Mouse (Mus musculus) kidney, embryonic 15.5 days (tissue): Measurements from ENCODE around the gene AL732309.1. TPM values are rescaled to one million over a fixed set of nuclear protein-coding genes. Genes with fewer than 3 reads are reported as not detected.

Experiments
- ATAC-seq: fragments of 200-750 bp; cut with Nextera tagmentation; replicated peaks from 2 replicates; pipeline ENCODE4 v1.8.0; 2017; ENCODE audit warnings: moderate TSS enrichment; ENCODE audit not compliant: low FRiP score
- H3K27ac ChIP-seq: fragments of 300-500 bp; sonication (generic); 2 replicates; pipeline ENCODE4 v1.5.1; 2015; ENCODE audit warnings: mild to moderate bottlenecking, inconsistent platforms
- H3K27me3 ChIP-seq: fragments of 300-500 bp; sonication (generic); 2 replicates; pipeline ENCODE4 v1.6.1; 2015; ENCODE audit warnings: inconsistent platforms
- H3K36me3 ChIP-seq: fragments of 300-500 bp; sonication (generic); 2 replicates; pipeline ENCODE4 v1.6.1; 2015; ENCODE audit warnings: inconsistent platforms
- H3K4me1 ChIP-seq: fragments of 300-500 bp; sonication (generic); 2 replicates; pipeline ENCODE4 v1.6.1; 2015; ENCODE audit warnings: inconsistent platforms
- H3K4me2 ChIP-seq: fragments of 300-500 bp; sonication (generic); 2 replicates; pipeline ENCODE4 v1.6.1; 2015; ENCODE audit warnings: moderate library complexity, mild to moderate bottlenecking, inconsistent platforms
- H3K4me3 ChIP-seq: fragments of 300-500 bp; sonication (generic); replicated peaks from 2 replicates; pipeline ENCODE4 v1.5.1; 2015; ENCODE audit warnings: mild to moderate bottlenecking, inconsistent platforms
- H3K9ac ChIP-seq: fragments of 300-500 bp; sonication (generic); 2 replicates; pipeline ENCODE4 v1.6.1; 2015; ENCODE audit warnings: mild to moderate bottlenecking, inconsistent platforms
- H3K9me3 ChIP-seq: fragments of 300-500 bp; sonication (generic); replicated peaks from 2 replicates; pipeline ENCODE4 v1.6.1; 2016; ENCODE audit warnings: inconsistent platforms
- WGBS: fragments of 180-500 bp; shearing (Covaris S2); methylation state at CpG from one replicate; pipeline ENCODE4 v1.1.7; 2015; ENCODE audit warnings: mixed read lengths; 5-methylcytosine and 5-hydroxymethylcytosine counted together
- polyA plus RNA-seq: library from polyadenylated mRNA; unstranded; fragments of >200 nt; fragmentation: Nextera tagmentation; extraction: Ambion mirVana; gene quantifications from 2 replicates; pipeline ENCODE4 v1.2.1, GENCODE M21; 2015

The AL732309.1 gene
- polyA plus RNA-seq, 1 experiment from 2014 or later, result 5.4 TPM

- no peaks in the 10 kb centered on the region for H3K9me3 ChIP-seq
- H3K9ac ChIP-seq, result no peak overlapping the region
- H3K27ac ChIP-seq, result peak overlapping the region; percentile 93
- H3K36me3 ChIP-seq, result peaks cover 47% of the 10 kb centered on the region
- peaks cover 45% of the 10 kb centered on the region for H3K4me1 ChIP-seq
- H3K4me2 ChIP-seq, result no peak overlapping the region
- H3K27me3 ChIP-seq, result peaks cover 13% of the 10 kb centered on the region
- H3K4me3 ChIP-seq, result no peak overlapping the region
- no peak for ATAC-seq
These were observed 48.7 kb downstream of the AL732309.1 start for GRCm38 (mm10) chr2:25197946-25198345.

GRCm38 (mm10) chr2:25197191-25197590 is 49.5 kb downstream of the AL732309.1 start:
- Histone ChIP-seq H3K27ac (peak overlapping the region; percentile 93), H3K27me3 (peaks cover 13% of the 10 kb centered on the region), H3K9me3 (no peaks in the 10 kb centered on the region), H3K4me2 (peak overlapping the region; percentile 68), H3K9ac (no peak overlapping the region), H3K36me3 (peaks cover 40% of the 10 kb centered on the region), H3K4me3 (peak overlapping the region; percentile 44), H3K4me1 (peaks cover 46% of the 10 kb centered on the region)
- ATAC-seq, result no peak
- WGBS, result 33% methylated on average over 2 of the region's 2 CpGs

GRCm38 (mm10) chr2:25196172-25196954 is 50.3 kb downstream of the AL732309.1 start, which contains the start of gene Tor4a:
Gene Tor4a, minus strand, starts transcription at chr2:25196886.
- H3K4me3 ChIP-seq, result peak within 1 kb of the TSS; percentile 44
- peaks cover 13% of the 10 kb centered on the region for H3K27me3 ChIP-seq
- peak; percentile 74 for ATAC-seq
- H3K36me3 ChIP-seq, result peaks cover 31% of the 10 kb centered on the region
- H3K9me3 ChIP-seq, result no peaks in the 10 kb centered on the region
- peak within 1 kb of the TSS; percentile 93 for H3K27ac ChIP-seq
- 10% methylated on average over 8 of the region's 8 CpGs for WGBS
- H3K4me2 ChIP-seq, result peak within 1 kb of the TSS; percentile 68
- peaks cover 46% of the 10 kb centered on the region for H3K4me1 ChIP-seq
- peak within 1 kb of the TSS; percentile 24 for H3K9ac ChIP-seq

- no peaks in the 10 kb centered on the region for H3K9me3 ChIP-seq
- peak; percentile 17; the same call in 1 of the 2 replicates for ATAC-seq
- H3K27me3 ChIP-seq, result peaks cover 13% of the 10 kb centered on the region
- peak overlapping the region; percentile 44 for H3K4me3 ChIP-seq
- H3K9ac ChIP-seq, result peak overlapping the region; percentile 21
- WGBS, result 22% methylated on average over 55 of the region's 55 CpGs
- peak overlapping the region; percentile 93 for H3K27ac ChIP-seq
- peak overlapping the region; percentile 68 for H3K4me2 ChIP-seq
- H3K36me3 ChIP-seq, result peaks cover 23% of the 10 kb centered on the region
- H3K4me1 ChIP-seq, result peaks cover 46% of the 10 kb centered on the region
These were observed 51.2 kb downstream of the AL732309.1 start for GRCm38 (mm10) chr2:25195211-25196156.

Other genes with a start within 250 kb of the AL732309.1 start
- gene Nsmf, start 192.5 kb downstream of the AL732309.1 start, polyA plus RNA-seq, result 76.5 and 91.4 TPM in 2 replicates
- 5.0 and 5.3 TPM in 2 replicates for gene Entpd8, start 166.6 kb downstream of the AL732309.1 start, polyA plus RNA-seq
- 0.77 and 1.1 TPM in 2 replicates for gene Noxa1, start 151.7 kb downstream of the AL732309.1 start, polyA plus RNA-seq
- 21.8 and 23.7 TPM in 2 replicates for gene Nrarp, start 66.1 kb downstream of the AL732309.1 start, polyA plus RNA-seq
- gene Tor4a, start 50.0 kb downstream of the AL732309.1 start, polyA plus RNA-seq, result 11.7 and 14.1 TPM in 2 replicates
- gene Nelfb, start 35.4 kb downstream of the AL732309.1 start, polyA plus RNA-seq, result 114 and 124 TPM in 2 replicates
- gene Stpg3, start 32.2 kb downstream of the AL732309.1 start, polyA plus RNA-seq, result 0.23 and 0.55 TPM in 2 replicates
- 1.4 and 1.9 TPM in 2 replicates for gene Fam166a, start 28.1 kb downstream of the AL732309.1 start, polyA plus RNA-seq
- 555 and 581 TPM in 2 replicates for gene Tubb4b, start 22.2 kb downstream of the AL732309.1 start, polyA plus RNA-seq
- 0.78 and 0.99 TPM in 2 replicates for gene Slc34a3, start 12.5 kb downstream of the AL732309.1 start, polyA plus RNA-seq
- 0.31 and 0.41 TPM in 2 replicates for gene Rnf224, start 10.1 kb downstream of the AL732309.1 start, polyA plus RNA-seq
- 20.7 and 21.8 TPM in 2 replicates for gene Rnf208, start 4.6 kb downstream of the AL732309.1 start, polyA plus RNA-seq
- 0.51 and 0.55 TPM in 2 replicates for gene Cysrt1, start 4.4 kb downstream of the AL732309.1 start, polyA plus RNA-seq
- 23.4 and 23.6 TPM in 2 replicates for gene Tmem203, start 8.6 kb upstream of the AL732309.1 start, polyA plus RNA-seq
- gene Tprn, start 15.8 kb upstream of the AL732309.1 start, polyA plus RNA-seq, result 9.2 and 11.3 TPM in 2 replicates
- gene Ssna1, start 25.6 kb upstream of the AL732309.1 start, polyA plus RNA-seq, result 204 and 207 TPM in 2 replicates
- 123 and 129 TPM in 2 replicates for gene Anapc2, start 25.6 kb upstream of the AL732309.1 start, polyA plus RNA-seq
- not detected in 2 replicates for gene Tmem210, start 41.3 kb upstream of the AL732309.1 start, polyA plus RNA-seq
- gene Lrrc26, start 43.1 kb upstream of the AL732309.1 start, polyA plus RNA-seq, result 0.46 TPM in 1 of 2 replicates, not detected in the other
- 0.53 and 0.71 TPM in 2 replicates for gene Grin1, start 72.3 kb upstream of the AL732309.1 start, polyA plus RNA-seq
- 50.5 and 53.2 TPM in 2 replicates for gene Man1b1, start 85.5 kb upstream of the AL732309.1 start, polyA plus RNA-seq
- 23.4 TPM in 2 replicates for gene Dpp7, start 109.5 kb upstream of the AL732309.1 start, polyA plus RNA-seq
- gene Uap1l1, start 118.8 kb upstream of the AL732309.1 start, polyA plus RNA-seq, result 24.9 and 27.3 TPM in 2 replicates
- gene Sapcd2, start 125.5 kb upstream of the AL732309.1 start, polyA plus RNA-seq, result 40.4 and 42.7 TPM in 2 replicates
- 4.5 and 4.6 TPM in 2 replicates for gene Entpd2, start 149.0 kb upstream of the AL732309.1 start, polyA plus RNA-seq
- 41.3 and 52.5 TPM in 2 replicates for gene Npdc1, start 152.5 kb upstream of the AL732309.1 start, polyA plus RNA-seq
- 0.08 and 0.18 TPM in 2 replicates for gene Fut7, start 176.4 kb upstream of the AL732309.1 start, polyA plus RNA-seq
- 11.0 and 11.1 TPM in 2 replicates for gene Abca2, start 181.8 kb upstream of the AL732309.1 start, polyA plus RNA-seq
- gene Clic3, start 210.0 kb upstream of the AL732309.1 start, polyA plus RNA-seq, result 3.6 and 3.9 TPM in 2 replicates
- 30.4 and 31.8 TPM in 2 replicates for gene Paxx, start 214.2 kb upstream of the AL732309.1 start, polyA plus RNA-seq
- gene Ptgds, start 223.2 kb upstream of the AL732309.1 start, polyA plus RNA-seq, result 1.6 and 2.2 TPM in 2 replicates
- gene Lcn12, start 247.0 kb upstream of the AL732309.1 start, polyA plus RNA-seq, result not detected in 2 replicates